Mouse (Mus musculus) liver (tissue): ENCODE data around the gene Alkbh5.
"Not testable (repeated sequence)": the region's sequence is repeated elsewhere in the genome, so short reads cannot be mapped to it uniquely, and the experiment has no call there.

Experiments used
- DNase-seq: peaks from one replicate; pipeline ENCODE4 v3.0.0-alpha.2; 2020; ENCODE audit warnings: mixed read lengths

The Alkbh5 gene

DNA sequence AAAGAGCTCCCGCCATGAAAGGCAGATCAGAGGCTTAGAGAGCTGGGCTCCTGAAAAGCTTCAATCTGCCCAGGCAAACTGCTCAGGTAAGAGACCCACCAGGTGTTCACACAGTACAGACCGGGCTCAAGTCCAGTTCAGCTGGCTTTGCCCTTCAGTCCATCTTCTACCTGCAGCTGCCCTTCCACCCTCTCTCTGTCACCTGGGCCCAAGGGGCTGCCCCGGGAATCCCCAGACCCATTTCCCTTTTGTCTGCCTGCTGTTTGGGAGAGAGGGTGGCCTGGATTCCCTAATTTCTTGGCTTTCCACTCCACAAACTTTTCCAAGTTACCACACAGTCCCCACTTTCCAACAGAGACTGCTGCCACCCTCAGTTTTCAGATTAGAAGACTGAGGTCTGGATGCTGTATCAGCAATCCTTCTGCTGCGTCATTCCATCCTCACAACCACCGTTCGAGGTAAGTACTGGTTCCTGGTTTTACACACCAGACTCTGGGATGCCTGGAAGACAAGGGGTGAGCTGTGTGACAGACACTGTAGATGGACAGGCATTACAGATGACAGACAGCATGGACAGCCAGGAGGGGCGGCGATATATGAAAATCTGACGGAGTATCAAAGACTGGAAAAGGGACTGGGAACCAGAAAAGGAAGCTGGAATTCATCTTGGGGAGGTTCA, at the start of gene Alkbh5:
Gene Alkbh5 (plus strand): TSS at position 202 of the 679 bp plus-strand sequence.
- DNase-seq, result peak; percentile 58

DNA sequence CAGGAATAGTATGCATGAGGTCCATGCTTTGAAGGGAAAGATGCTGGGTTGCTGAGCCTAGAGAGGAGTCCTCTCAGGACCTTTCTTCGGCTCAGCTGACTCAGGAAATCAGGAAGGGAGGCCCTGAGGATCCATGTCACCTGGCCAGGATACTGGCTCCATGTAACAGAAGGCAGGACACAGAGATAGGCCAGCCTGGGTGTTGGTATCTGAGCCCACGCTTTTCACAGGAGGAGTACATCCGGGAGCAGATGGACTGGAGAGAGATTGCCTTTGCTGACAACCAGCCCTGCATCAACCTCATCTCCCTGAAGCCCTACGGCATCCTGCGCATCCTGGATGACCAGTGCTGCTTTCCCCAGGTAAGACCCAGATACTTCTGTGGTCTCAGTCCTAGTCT, 43.5 kb upstream of the Alkbh5 start:
- no peak for DNase-seq

- no peak for DNase-seq
Measured at GRCm38 (mm10) chr11:60495692-60496091, 40.5 kb upstream of the Alkbh5 start.

- no peak for DNase-seq
Measured at GRCm38 (mm10) chr11:60507281-60507680, 28.9 kb upstream of the Alkbh5 start.

GRCm38 (mm10) chr11:60508950-60509349, 27.2 kb upstream of the Alkbh5 start:
- DNase-seq, result peak; percentile 81

- peak; percentile 69 for DNase-seq
Measured at GRCm38 (mm10) chr11:60509500-60509899, 26.7 kb upstream of the Alkbh5 start.

DNA sequence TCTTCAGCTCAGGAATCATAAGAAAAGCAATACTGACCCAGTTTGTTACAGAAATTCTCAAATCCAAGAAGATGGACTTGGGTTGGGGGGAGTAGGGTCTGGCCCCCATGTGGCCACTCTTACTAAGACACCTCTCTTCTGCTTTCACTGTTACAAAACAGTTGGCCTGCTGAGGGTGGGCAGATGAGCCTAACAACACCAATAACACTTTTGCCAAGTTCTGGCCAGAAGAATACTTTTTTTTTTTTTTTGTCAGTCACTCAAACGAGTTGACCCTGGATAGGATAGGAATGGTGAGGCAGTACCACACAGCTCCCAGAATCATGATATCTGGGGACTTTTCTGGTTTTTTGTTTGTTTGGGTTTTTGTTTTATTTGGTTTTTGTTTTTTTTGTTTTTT, 24.3 kb upstream of the Alkbh5 start:
- no peak for DNase-seq

- DNase-seq, result no peak
Measured at GRCm38 (mm10) chr11:60512520-60512919, 23.7 kb upstream of the Alkbh5 start.

GRCm38 (mm10) chr11:60514941-60515340, 21.2 kb upstream of the Alkbh5 start:
- DNase-seq, result no peak

GRCm38 (mm10) chr11:60518305-60518704, 17.9 kb upstream of the Alkbh5 start:
- no peak for DNase-seq

DNA sequence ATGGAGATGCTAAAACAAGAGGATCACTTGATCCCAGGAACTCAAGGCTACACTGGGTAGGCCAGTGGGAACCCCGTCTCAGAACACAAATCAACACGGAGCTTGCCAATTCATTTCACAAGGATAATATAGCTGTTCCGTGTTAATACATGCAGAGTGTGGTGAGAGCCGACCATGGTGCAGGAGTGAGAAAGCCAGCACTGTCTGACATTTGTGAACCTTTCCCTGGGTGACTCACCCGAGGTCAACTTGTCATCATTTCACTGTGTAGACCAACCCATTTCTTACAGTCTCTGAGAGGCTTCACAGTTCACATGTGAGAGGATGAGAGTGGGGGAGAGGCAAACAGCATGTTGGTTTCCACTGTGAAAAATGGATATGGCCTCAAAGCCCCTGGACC, 14.2 kb upstream of the Alkbh5 start:
- no peak for DNase-seq

DNA sequence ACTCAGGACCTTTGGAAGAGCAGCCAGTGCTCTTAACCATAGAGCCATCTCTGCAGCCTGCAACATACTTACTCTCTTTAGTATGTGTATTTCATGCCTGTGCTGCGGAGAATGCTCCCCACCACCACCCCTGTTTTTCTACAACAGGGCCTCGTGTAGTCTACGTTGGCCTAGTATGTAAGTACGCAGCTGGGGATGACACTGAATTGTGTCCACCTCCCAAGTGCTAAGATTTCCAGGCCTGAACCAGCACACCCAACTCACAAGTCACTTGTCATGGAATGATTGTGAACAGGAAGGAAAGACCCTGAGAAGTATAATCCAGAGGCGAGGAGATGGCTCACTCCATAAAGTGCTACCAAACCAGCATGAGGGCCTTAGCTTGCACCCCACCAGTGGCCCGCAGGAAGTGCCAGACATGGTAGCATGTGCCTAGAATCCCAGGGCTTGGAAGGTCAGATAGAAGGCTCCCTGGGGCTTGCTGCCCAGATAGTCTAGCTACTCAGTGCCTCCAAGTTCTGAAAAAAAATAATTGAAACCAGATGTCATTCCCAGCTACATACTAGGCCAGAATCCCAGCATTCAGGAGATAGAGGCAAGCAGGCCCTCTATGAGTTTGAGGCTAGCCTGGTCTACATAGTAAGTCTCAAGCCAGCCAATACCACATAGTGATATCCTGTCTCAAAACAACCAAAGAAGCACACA, 13.4 kb upstream of the Alkbh5 start:
- DNase-seq, result no peak

DNA sequence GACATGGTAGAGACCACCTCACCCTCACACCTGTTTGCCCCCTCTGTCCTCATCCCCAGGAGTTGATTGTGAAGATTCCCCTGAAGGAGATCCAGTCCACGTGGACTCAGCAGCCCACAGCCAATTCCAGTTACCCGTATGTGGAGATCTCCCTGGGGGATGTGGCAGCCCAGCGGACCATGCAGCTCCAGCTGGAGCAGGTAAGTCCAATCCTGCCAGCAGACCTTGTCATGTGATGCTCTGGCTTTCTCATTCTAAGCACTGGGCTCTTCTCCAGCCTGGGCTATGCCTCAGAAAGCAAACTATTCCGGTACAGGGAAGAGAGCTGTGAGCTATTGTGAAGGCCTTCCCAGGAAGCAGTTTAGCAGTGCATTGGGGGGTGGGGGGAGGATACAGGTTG, 9.7 kb upstream of the Alkbh5 start:
- DNase-seq, result no peak

DNA sequence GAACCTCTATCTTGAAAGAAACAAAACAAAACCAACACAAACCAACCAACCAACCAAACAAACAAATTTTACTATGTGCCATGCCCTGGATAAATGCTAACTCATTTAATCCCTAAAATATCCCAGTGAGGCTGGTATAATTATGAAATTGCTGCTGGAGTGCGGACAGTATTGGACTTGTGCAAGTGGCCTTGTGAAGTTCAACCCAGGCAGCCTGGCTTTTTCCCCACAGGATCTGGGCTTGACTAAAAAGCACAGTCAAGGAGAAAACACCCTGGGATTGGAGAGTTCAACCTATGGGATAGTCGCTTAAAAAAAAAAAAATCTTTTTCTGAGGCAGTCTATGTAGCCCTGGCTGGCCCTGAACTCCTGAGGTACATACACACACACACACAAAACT, 505 bp upstream of the Alkbh5 start:
- no peak for DNase-seq

- peak; percentile 90 for DNase-seq
Measured at GRCm38 (mm10) chr11:60536859-60537467, 782 bp downstream of the Alkbh5 start.

DNA sequence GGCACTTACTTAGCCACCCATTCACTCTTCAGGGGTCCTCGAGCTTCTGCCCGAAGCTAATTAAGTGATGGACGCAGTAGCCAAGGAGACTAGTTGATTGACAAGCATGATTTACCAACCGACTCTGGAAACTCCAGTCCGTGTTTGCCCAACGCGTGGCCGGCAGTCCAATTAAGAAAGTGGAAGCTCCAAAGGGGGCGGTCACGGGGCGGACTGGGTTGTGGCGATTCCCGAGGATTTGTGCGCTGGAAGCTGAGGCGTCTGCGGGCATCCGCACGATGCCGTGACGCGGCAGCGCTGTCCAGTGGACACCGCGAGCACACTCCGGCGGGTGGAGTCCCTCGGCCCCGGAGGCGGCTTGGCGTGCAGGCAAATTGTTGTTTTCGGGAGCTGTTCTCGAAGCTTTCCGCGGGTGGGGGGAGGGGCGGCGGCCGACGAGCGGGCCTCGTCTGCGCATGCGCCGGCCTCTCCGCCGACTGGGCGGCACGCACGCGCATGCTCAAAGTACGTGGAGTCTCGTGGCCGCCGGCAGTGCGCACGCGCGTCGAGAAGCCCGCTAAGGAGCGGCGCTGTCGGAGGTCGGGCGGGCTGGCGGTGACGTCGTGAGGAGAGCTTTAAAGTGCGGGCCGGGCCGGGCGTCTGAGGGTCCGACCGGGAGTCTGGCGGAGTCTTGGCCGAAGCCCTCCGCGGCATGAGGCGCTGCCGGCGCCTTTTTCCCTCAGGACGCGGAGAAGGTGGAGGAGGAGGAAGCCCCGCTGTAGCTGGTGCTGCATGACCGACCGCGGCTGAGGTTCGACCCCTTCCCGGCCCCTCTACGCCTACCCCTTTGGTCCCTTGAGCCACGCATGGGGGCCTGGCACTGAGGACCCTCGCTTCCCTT, 1.5 kb downstream of the Alkbh5 start:
- peak; percentile 97 for DNase-seq

- DNase-seq, result peak; percentile 67
Measured at GRCm38 (mm10) chr11:60538371-60539281, 2.4 kb downstream of the Alkbh5 start.

GRCm38 (mm10) chr11:60539540-60539939, 3.4 kb downstream of the Alkbh5 start:
- no peak for DNase-seq

DNA sequence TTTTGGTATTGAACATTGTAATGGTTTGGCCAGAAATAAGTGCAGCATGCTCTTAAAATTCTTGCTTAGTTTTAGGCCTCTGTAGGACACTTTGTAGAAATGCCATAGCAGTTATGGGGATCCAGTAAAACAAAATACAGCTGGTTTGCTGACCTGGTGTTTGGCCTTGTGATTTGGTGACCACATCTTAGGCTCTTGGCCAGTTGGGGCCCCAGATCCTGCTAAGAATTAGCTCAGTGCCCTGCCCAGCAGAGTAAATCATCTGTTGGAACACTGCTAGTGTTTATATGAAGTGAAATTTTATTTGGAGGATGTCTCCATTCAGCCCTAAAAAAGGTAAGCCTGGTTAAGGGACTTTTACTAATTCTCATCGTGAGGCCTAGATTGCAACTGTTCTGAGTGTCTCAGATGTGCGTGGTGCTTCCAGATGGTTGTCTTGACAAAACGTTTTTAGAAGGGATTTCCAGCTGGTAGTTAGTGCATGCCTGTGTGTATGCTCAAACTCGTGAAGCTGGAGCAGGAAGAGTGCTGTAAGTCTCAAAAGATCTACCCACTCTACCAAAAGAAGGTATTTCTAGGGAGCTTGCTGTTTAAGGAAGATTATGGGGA, 3.9 kb downstream of the Alkbh5 start:
- DNase-seq, result no peak

GRCm38 (mm10) chr11:60540761-60541160, 4.6 kb downstream of the Alkbh5 start:
- no peak for DNase-seq

DNA sequence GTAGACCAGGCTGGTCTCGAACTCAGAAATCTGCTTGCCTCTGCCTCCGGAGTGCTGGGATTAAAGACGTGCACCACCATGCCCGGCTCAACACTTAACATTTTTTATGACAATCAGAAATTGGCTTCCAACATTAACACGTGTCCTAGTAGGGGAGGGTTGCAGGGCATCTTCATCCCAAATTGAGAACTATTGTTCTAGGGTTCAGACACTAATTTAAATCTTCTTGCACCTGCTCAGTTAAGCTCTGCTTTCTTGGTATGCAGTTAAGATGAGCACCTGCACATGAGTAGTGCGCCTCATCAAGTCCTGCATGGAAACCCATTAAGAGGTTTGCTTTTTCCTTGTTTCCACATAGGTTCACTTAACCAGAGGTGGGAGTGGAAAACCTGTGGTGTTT, 5.7 kb downstream of the Alkbh5 start:
- DNase-seq, result no peak

DNA sequence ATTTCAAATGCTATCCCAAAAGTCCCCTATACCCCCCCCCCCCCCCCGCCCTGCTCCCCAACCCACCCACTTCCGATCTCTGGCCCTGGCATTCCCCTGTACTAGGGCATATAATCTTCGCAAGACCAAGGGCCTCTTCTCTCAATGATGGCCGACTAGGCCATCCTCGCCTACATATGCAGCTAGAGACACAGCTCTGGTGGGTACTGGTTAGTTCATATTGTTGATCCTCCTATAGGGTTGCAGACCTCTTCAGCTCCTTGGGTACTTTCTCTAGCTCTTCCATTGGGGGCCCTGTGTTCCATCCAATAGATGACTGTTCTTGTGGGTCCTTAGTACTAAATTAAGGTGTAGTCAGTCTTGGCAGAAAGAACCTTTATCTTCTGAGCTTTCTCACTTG, 7.0 kb downstream of the Alkbh5 start:
- DNase-seq, result not testable (repeated sequence)
